Mouse (Mus musculus) brown adipose tissue, adult 24 weeks (tissue): Measurements from ENCODE around the gene Ube2o. TPM values are rescaled to one million over a fixed set of nuclear protein-coding genes. Genes with fewer than 3 reads are reported as not detected.

Experiments
- H3K27ac ChIP-seq: fragments of 200-500 bp; replicated peaks from 2 replicates; pipeline ENCODE4 v1.5.1; 2012; ENCODE audit warnings: low read depth, mild to moderate bottlenecking, low read length
- H3K4me1 ChIP-seq: fragments of 200-500 bp; 2 replicates; pipeline ENCODE4 v1.6.1; 2012; ENCODE audit warnings: low read length, mixed read lengths; ENCODE audit not compliant: control insufficient read depth, insufficient read depth, insufficient read length
- H3K4me3 ChIP-seq: fragments of 200-500 bp; 2 replicates; pipeline ENCODE4 v1.5.1; 2012; ENCODE audit warnings: low read depth, mild to moderate bottlenecking, low read length, moderate library complexity; ENCODE audit not compliant: insufficient read depth
- polyA plus RNA-seq: library from polyadenylated mRNA; stranded (reverse); fragments of >200 nt; gene quantifications from 2 replicates; pipeline ENCODE4 v1.2.4, GENCODE M21; 2012; ENCODE audit not compliant: missing spikeins, insufficient read depth, insufficient read length

The Ube2o gene
- polyA plus RNA-seq, 1 experiment: 7.8 TPM

DNA sequence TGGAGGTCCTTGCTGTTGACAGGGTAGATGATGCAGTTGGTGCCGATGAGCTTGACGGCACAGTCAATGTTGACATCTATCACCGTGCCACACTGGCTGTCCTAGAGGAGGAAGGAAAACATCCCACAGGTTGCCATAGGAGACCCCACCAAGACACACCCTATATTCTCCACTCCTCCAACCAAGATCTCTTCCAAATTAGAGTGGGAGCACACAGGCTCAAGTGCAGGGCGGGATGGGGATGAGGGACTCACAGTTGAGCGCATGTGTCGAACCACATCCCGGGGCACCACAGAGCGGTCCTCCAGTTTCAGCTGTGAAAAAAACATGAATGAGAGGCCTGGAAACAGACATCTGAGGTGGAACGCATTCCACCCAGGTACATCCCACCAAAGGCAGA, 32.5 kb downstream of the Ube2o start:
- no peak overlapping the region for H3K4me3 ChIP-seq
- H3K4me1 ChIP-seq: peaks cover 12% of the 10 kb centered on the region
- no peak overlapping the region for H3K27ac ChIP-seq

DNA sequence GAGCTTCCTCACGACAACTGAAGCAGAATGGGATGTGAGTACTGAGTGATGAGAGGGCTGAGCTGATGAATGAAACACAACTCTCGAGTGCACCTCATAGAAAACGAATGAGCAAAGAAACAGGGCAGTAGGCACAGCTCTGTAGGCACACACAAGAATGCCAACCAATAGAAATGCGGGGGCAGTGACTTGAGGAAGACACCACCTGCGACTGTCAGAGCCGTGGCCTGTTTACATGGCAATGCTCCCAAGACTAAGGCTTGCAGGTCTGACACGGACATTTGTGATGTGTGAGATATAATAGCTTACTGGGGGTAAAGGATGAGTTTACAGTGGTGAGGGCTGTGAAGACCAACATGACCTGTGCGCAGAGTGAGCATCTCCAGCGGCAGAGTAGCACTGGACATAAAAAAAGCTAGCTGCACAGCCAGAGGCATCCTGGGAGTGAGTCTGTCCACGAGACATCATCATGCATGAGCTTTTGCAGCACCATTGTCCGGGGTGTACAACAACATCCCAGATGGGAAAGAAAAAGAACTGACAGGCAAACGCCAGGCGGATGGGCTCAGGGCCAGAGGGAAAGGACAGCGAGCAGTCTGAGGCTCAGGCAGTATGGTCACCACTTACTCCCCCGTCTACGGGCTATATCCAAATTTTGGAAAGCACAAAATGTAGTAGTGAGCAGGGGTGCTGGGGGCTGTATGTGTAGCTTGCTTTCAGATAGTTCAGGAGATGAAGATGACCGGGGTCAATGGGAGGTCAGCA, 33.8 kb downstream of the Ube2o start:
- Histone ChIP-seq H3K27ac (no peak overlapping the region), H3K4me1 (peaks cover 12% of the 10 kb centered on the region), H3K4me3 (no peak overlapping the region)

DNA sequence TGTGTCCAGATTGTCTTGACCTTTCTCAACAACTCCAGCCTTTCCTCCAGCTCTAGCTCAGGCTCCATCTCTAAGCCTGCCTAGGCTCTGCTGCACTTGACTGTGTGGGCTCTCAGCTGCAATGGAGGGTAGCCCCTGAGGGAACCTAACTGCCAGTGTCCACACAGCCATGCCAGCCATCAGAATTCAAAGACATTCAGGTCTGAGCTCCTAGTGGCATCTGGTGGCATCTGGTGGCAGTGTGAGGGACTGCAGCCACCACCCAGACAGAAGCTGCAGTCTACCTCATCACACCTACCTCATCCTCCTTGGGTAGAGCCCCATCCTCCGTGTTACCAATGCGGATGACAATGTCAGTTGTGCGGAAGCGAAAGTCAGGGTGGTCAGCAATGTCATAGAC, 38.1 kb downstream of the Ube2o start:
- H3K4me1 ChIP-seq: no peaks in the 10 kb centered on the region
- H3K4me3 ChIP-seq: no peak overlapping the region
- no peak overlapping the region for H3K27ac ChIP-seq

DNA sequence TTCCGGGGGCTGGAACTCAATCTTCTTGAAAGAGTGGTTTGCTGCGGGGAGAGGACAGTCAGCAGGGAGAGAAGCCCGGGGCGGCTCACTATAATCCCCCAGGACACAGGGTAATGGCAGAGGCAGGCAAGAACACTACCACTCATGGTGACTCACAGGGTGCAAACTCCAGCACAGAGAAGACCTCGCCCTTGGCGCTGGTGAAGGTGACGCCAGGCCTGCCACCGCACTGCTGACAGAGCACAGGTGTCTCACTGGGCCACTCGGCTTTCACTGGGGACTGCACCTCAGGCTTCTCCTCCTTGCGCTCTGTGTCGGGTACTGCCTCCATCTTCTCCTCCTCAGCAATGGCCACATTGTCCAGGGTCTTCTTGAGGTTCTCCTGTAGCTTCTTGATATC, 40.1 kb downstream of the Ube2o start:
- Histone ChIP-seq H3K27ac (no peak overlapping the region), H3K4me3 (no peak overlapping the region), H3K4me1 (no peaks in the 10 kb centered on the region)

- no peaks in the 10 kb centered on the region for H3K4me1 ChIP-seq
- no peak overlapping the region for H3K4me3 ChIP-seq
- H3K27ac ChIP-seq: no peak overlapping the region
Observed at GRCm38 (mm10) chr11:116538142-116538735, 43.0 kb downstream of the Ube2o start.

DNA sequence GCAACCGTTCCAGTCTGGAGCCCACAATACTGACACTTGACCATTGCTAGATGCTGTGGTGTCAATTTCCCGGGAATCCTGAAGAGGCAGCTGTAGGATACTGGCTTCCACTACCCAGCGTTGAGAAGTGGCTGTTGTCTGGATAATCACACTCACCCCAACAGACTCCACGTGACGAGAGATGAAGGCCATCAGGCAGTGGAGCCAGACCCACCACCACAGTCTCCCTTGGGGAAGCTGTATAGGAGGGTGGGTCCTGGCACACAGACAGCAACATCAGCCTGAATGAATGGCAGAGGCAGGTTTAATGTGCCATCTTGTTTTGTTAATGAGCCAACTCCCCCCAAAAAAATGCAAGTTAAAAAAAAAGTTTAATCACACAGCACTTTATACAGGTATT, 43.9 kb downstream of the Ube2o start:
- Histone ChIP-seq H3K27ac (no peak overlapping the region), H3K4me3 (no peak overlapping the region), H3K4me1 (0 out of 2 replicates have a peak, but pooled peaks cover under 1% of the 10 kb centered on the region)

DNA sequence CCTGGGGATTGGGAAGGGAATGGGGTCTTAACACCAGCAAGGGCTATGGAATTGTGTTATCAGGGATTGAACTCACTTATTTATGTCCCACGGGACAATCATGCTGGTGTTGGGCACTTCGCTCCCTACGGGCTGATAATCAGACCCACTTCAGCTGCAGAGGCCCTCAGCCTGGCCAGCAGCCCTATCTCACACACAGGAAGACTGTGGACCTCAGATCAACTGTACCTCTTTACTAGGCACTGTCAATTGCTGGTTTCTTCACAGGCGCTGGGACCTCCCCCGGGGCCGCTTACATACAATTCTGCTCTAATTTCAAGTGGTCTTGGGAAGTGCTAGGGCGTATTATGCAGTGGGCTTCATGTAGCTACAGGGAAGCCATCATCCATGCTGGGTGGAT, 44.6 kb downstream of the Ube2o start:
- no peak overlapping the region for H3K27ac ChIP-seq
- no peak overlapping the region for H3K4me3 ChIP-seq
- H3K4me1 ChIP-seq: 0 out of 2 replicates have a peak, but pooled peaks cover 3% of the 10 kb centered on the region

- Histone ChIP-seq H3K4me3 (peak overlapping the region; percentile 64), H3K4me1 (0 out of 2 replicates have a peak, but pooled peaks cover 3% of the 10 kb centered on the region), H3K27ac (no peak overlapping the region)
Observed at GRCm38 (mm10) chr11:116534154-116534865, 46.9 kb downstream of the Ube2o start.

DNA sequence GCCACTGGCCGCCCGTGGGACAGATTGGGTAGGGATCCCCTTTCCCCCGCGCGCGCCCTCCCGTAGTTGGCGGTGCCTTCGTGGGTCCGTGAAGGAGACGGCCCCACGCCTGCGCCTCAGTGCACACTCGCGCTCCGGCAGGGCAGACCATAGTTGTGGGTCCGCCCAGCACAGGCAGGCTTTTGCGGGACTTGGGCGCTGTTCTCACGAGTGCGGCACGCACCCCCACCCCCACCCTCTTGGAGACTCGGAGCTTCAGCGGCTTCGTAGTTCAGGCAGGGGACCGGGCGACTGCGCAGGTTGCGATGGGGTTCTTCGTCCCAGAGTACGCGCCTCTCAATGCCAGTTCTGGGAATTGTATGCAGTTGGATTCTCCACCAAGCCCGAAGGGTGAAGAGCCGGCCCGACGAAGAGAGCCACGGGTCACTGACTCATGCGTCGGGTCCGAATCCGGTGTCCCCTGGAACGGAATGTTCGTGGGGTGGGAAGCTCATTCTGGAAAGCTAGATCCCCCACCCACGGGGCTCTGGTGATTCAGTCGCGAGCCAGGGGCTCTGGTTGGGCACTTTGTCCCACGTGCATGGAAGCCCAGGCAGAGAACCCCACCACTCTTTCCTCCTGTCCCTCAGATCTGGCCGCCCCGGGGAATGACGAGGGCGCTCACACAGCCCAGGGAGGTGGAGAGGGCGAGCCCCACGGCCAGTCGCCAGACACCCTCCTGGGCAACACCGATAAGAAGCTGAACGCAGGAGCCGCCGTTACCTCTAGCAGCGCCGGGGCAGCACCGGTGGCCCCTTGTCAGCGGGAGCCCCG, 47.7 kb downstream of the Ube2o start:
- no peak overlapping the region for H3K27ac ChIP-seq
- 0 out of 2 replicates have a peak, but pooled peaks cover 3% of the 10 kb centered on the region for H3K4me1 ChIP-seq
- H3K4me3 ChIP-seq: peak overlapping the region; percentile 64

GRCm38 (mm10) chr11:116532810-116533338, 48.4 kb downstream of the Ube2o start:
- Histone ChIP-seq H3K27ac (no peak overlapping the region), H3K4me3 (peak overlapping the region; percentile 64), H3K4me1 (0 out of 2 replicates have a peak, but pooled peaks cover 3% of the 10 kb centered on the region)

DNA sequence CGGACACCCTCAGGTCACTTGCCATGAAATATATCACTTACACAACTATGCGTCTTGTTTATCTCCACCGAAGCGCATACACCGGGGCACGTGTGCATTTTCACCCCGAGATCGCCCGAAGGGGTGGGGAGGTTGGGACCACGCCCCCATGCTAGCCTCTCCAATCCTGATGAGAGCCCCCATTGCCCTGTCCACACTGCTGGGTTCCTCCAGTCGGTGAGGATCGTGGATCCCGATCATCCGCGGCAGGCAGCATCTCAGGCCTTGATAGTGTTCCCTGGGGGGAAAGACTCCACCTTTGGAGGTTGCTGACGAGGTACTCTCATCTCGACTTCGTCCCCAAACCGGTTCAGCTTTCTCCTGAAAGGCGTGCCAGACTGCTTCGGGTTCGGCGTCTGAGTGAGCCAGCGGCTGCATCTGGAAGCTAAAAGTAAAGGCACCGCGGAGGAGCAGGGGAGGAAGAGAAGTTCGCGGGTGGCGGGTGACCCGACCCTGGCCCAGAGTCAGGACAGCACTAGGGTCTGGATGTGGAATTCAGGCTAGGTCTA, 48.9 kb downstream of the Ube2o start:
- Histone ChIP-seq H3K4me1 (0 out of 2 replicates have a peak, but pooled peaks cover 3% of the 10 kb centered on the region), H3K27ac (no peak overlapping the region), H3K4me3 (peak overlapping the region; percentile 64)

GRCm38 (mm10) chr11:116531371-116532191, 49.7 kb downstream of the Ube2o start:
- H3K27ac ChIP-seq: no peak overlapping the region
- peak overlapping the region; percentile 64 for H3K4me3 ChIP-seq
- H3K4me1 ChIP-seq: 0 out of 2 replicates have a peak, but pooled peaks cover 3% of the 10 kb centered on the region

GRCm38 (mm10) chr11:116530187-116531147, 50.8 kb downstream of the Ube2o start, which contains the start of gene Sphk1:
Sphk1 (plus strand) TSS chr11:116530925.
- Histone ChIP-seq H3K4me3 (peak within 1 kb of the TSS; percentile 64), H3K4me1 (0 out of 2 replicates have a peak, but pooled peaks cover 3% of the 10 kb centered on the region), H3K27ac (no peak within 1 kb of the TSS)
